Mouse (Mus musculus): ENCODE results near the gene Cog2. TPM values are rescaled to one million over a fixed set of nuclear protein-coding genes. Genes with fewer than 3 reads are reported as not detected.
A peak's percentile ranks its signal among the peaks of the same experiment; 100 is the strongest.

Gene Cog2
- polyA plus RNA-seq (2014; fragmentation: Nextera tagmentation; extraction: Ambion mirVana), result 37.9 and 42.6 TPM in 2 replicates

- ATAC-seq (ENCODE audit: insufficient read depth, low FRiP score, low TSS enrichment), result peak; percentile 99
- H3K27ac ChIP-seq (ENCODE audit: low read depth, low read length), result no peak within 1 kb of the TSS
Measured at GRCm38 (mm10) chr8:124520249-124521080, at the start of gene Cog2. Gene Cog2, plus strand, starts transcription at chr8:124520767.

GRCm38 (mm10) chr8:124475690-124476089, 44.9 kb upstream of the Cog2 start:
- Histone ChIP-seq H3K4me3 (ENCODE audit: low read depth, low read length) (no peak overlapping the region), H3K9me3 (ENCODE audit: control insufficient read depth, low read length) (no peaks in the 10 kb centered on the region), H3K36me3 (ENCODE audit: control insufficient read depth, insufficient read depth, low read length) (no peaks in the 10 kb centered on the region), H3K4me1 (ENCODE audit: control insufficient read depth, insufficient read depth, low read length) (peaks cover 3% of the 10 kb centered on the region; the same call in 1 of the 2 replicates), H3K27ac (ENCODE audit: low read depth, low read length) (no peak overlapping the region), H3K27me3 (ENCODE audit: control insufficient read depth, insufficient read depth, low read length) (no peaks in the 10 kb centered on the region), H3K4me2 (ENCODE audit: low read depth) (no peak overlapping the region), H3K9ac (ENCODE audit: low read length) (no peak overlapping the region)
- no peak for ATAC-seq (ENCODE audit: insufficient read depth, low FRiP score, low TSS enrichment)
- DNase-seq (ENCODE audit: low spot score), result no peak
- WGBS, result 78% methylated on average over 5 of the region's 5 CpGs

More at GRCm38 (mm10) chr8:124520249-124521080, at the start of gene Cog2:
- peak within 1 kb of the TSS; percentile 88 for H3K4me2 ChIP-seq (ENCODE audit: low read depth)
- peak within 1 kb of the TSS; percentile 81 for H3K4me3 ChIP-seq (ENCODE audit: low read depth, low read length)
- 10% methylated on average over 50 of the region's 50 CpGs for WGBS
- no peaks in the 10 kb centered on the region for H3K36me3 ChIP-seq (ENCODE audit: control insufficient read depth, insufficient read depth, low read length)
- peak within 1 kb of the TSS; percentile 71 for H3K9ac ChIP-seq (ENCODE audit: low read length)
- peak; percentile 95 for DNase-seq (ENCODE audit: low spot score)
- no peaks in the 10 kb centered on the region for H3K27me3 ChIP-seq (ENCODE audit: control insufficient read depth, insufficient read depth, low read length)
- peaks cover 7% of the 10 kb centered on the region for H3K4me1 ChIP-seq (ENCODE audit: control insufficient read depth, insufficient read depth, low read length)
- no peaks in the 10 kb centered on the region for H3K9me3 ChIP-seq (ENCODE audit: control insufficient read depth, low read length)

- Histone ChIP-seq H3K9me3 (ENCODE audit: control insufficient read depth, low read length) (no peaks in the 10 kb centered on the region), H3K4me1 (ENCODE audit: control insufficient read depth, insufficient read depth, low read length) (peaks cover 3% of the 10 kb centered on the region; the same call in 1 of the 2 replicates), H3K36me3 (ENCODE audit: control insufficient read depth, insufficient read depth, low read length) (no peaks in the 10 kb centered on the region), H3K27me3 (ENCODE audit: control insufficient read depth, insufficient read depth, low read length) (no peaks in the 10 kb centered on the region), H3K9ac (ENCODE audit: low read length) (no peak overlapping the region; the same call in 1 of the 2 replicates), H3K4me3 (ENCODE audit: low read depth, low read length) (no peak overlapping the region), H3K4me2 (ENCODE audit: low read depth) (no peak overlapping the region), H3K27ac (ENCODE audit: low read depth, low read length) (peak overlapping the region; percentile 27; the same call in 1 of the 2 replicates)
- 31% methylated on average over 9 of the region's 9 CpGs for WGBS
- ATAC-seq (ENCODE audit: insufficient read depth, low FRiP score, low TSS enrichment) (no peak), DNase-seq (ENCODE audit: low spot score) (peak; percentile 45)
Measured at GRCm38 (mm10) chr8:124476701-124477100, 43.9 kb upstream of the Cog2 start.

GRCm38 (mm10) chr8:124479251-124479650, 41.3 kb upstream of the Cog2 start:
- Histone ChIP-seq H3K27me3 (ENCODE audit: control insufficient read depth, insufficient read depth, low read length) (no peaks in the 10 kb centered on the region), H3K27ac (ENCODE audit: low read depth, low read length) (no peak overlapping the region), H3K4me3 (ENCODE audit: low read depth, low read length) (no peak overlapping the region), H3K9ac (ENCODE audit: low read length) (no peak overlapping the region), H3K4me1 (ENCODE audit: control insufficient read depth, insufficient read depth, low read length) (peaks cover 3% of the 10 kb centered on the region; the same call in 1 of the 2 replicates), H3K36me3 (ENCODE audit: control insufficient read depth, insufficient read depth, low read length) (no peaks in the 10 kb centered on the region), H3K4me2 (ENCODE audit: low read depth) (no peak overlapping the region), H3K9me3 (ENCODE audit: control insufficient read depth, low read length) (no peaks in the 10 kb centered on the region)
- ATAC-seq (ENCODE audit: insufficient read depth, low FRiP score, low TSS enrichment) (no peak), DNase-seq (ENCODE audit: low spot score) (no peak)
- 69% methylated on average over 3 of the region's 3 CpGs for WGBS

- Histone ChIP-seq H3K27ac (ENCODE audit: low read depth, low read length) (no peak overlapping the region), H3K36me3 (ENCODE audit: control insufficient read depth, insufficient read depth, low read length) (no peaks in the 10 kb centered on the region), H3K27me3 (ENCODE audit: control insufficient read depth, insufficient read depth, low read length) (no peaks in the 10 kb centered on the region), H3K4me2 (ENCODE audit: low read depth) (no peak overlapping the region), H3K9me3 (ENCODE audit: control insufficient read depth, low read length) (no peaks in the 10 kb centered on the region), H3K4me1 (ENCODE audit: control insufficient read depth, insufficient read depth, low read length) (peaks cover 3% of the 10 kb centered on the region; the same call in 1 of the 2 replicates), H3K4me3 (ENCODE audit: low read depth, low read length) (no peak overlapping the region), H3K9ac (ENCODE audit: low read length) (no peak overlapping the region)
- ATAC-seq (ENCODE audit: insufficient read depth, low FRiP score, low TSS enrichment) (no peak), DNase-seq (ENCODE audit: low spot score) (no peak)
- 83% methylated on average over 8 of the region's 8 CpGs for WGBS
Measured at GRCm38 (mm10) chr8:124480321-124480720, 40.2 kb upstream of the Cog2 start.

GRCm38 (mm10) chr8:124482790-124483189, 37.8 kb upstream of the Cog2 start:
- Histone ChIP-seq H3K36me3 (ENCODE audit: control insufficient read depth, insufficient read depth, low read length) (no peaks in the 10 kb centered on the region), H3K9ac (ENCODE audit: low read length) (no peak overlapping the region), H3K27ac (ENCODE audit: low read depth, low read length) (no peak overlapping the region), H3K4me1 (ENCODE audit: control insufficient read depth, insufficient read depth, low read length) (no peaks in the 10 kb centered on the region), H3K4me2 (ENCODE audit: low read depth) (no peak overlapping the region), H3K4me3 (ENCODE audit: low read depth, low read length) (no peak overlapping the region), H3K9me3 (ENCODE audit: control insufficient read depth, low read length) (no peaks in the 10 kb centered on the region), H3K27me3 (ENCODE audit: control insufficient read depth, insufficient read depth, low read length) (no peaks in the 10 kb centered on the region)
- WGBS, result 88% methylated on average over 2 of the region's 2 CpGs
- DNase-seq (ENCODE audit: low spot score), result no peak
- no peak for ATAC-seq (ENCODE audit: insufficient read depth, low FRiP score, low TSS enrichment)

GRCm38 (mm10) chr8:124483356-124484115, 37.0 kb upstream of the Cog2 start:
- DNase-seq (ENCODE audit: low spot score) (no peak), ATAC-seq (ENCODE audit: insufficient read depth, low FRiP score, low TSS enrichment) (no peak)
- Histone ChIP-seq H3K27me3 (ENCODE audit: control insufficient read depth, insufficient read depth, low read length) (no peaks in the 10 kb centered on the region), H3K9ac (ENCODE audit: low read length) (no peak overlapping the region), H3K4me3 (ENCODE audit: low read depth, low read length) (no peak overlapping the region), H3K4me2 (ENCODE audit: low read depth) (no peak overlapping the region), H3K9me3 (ENCODE audit: control insufficient read depth, low read length) (no peaks in the 10 kb centered on the region), H3K27ac (ENCODE audit: low read depth, low read length) (no peak overlapping the region), H3K4me1 (ENCODE audit: control insufficient read depth, insufficient read depth, low read length) (no peaks in the 10 kb centered on the region), H3K36me3 (ENCODE audit: control insufficient read depth, insufficient read depth, low read length) (no peaks in the 10 kb centered on the region)
- 70% methylated on average over 7 of the region's 7 CpGs for WGBS

- Histone ChIP-seq H3K36me3 (ENCODE audit: control insufficient read depth, insufficient read depth, low read length) (no peaks in the 10 kb centered on the region), H3K4me3 (ENCODE audit: low read depth, low read length) (no peak overlapping the region), H3K4me2 (ENCODE audit: low read depth) (no peak overlapping the region), H3K27ac (ENCODE audit: low read depth, low read length) (no peak overlapping the region), H3K9me3 (ENCODE audit: control insufficient read depth, low read length) (no peaks in the 10 kb centered on the region), H3K4me1 (ENCODE audit: control insufficient read depth, insufficient read depth, low read length) (no peaks in the 10 kb centered on the region), H3K27me3 (ENCODE audit: control insufficient read depth, insufficient read depth, low read length) (no peaks in the 10 kb centered on the region), H3K9ac (ENCODE audit: low read length) (no peak overlapping the region)
- no peak for ATAC-seq (ENCODE audit: insufficient read depth, low FRiP score, low TSS enrichment)
- WGBS, result 94% methylated on average over 6 of the region's 6 CpGs
- DNase-seq (ENCODE audit: low spot score), result no peak
Measured at GRCm38 (mm10) chr8:124489311-124489710, 31.3 kb upstream of the Cog2 start.

Measured in neural tube, embryonic 11.5 days (tissue).